Comparison of ENCODE assay signal across 30 mouse cellular contexts in genomic region chr12:95488371-95488770, GRCm38 (mm10).
DNase-seq lines count a peak whose midpoint lies in the region; ATAC-seq and TF ChIP-seq lines count a peak whose summit lies in the region.
"Had no signal": no experiment of that assay in that cellular context is flagged by ENCODE, and none has a peak within 500 bp of the region (broad histone marks: within the 10 kb centered on the region; RNA-seq: fewer than 3 reads in every experiment).

No protein-coding gene starts in this region.

- no peak for TF ChIP-seq EP300 in heart, adult 2 months (IDR thresholded peaks at IDR 0.05; ENCODE audit: insufficient read depth, low read depth, low read length)

- H3K27ac ChIP-seq in heart, adult 2 months: no peak overlapping the region
- H3K27ac ChIP-seq: embryonic facial prominence, embryonic 12.5 days; embryonic facial prominence, embryonic 15.5 days; heart, embryonic 10.5 days; heart, embryonic 13.5 days; hindbrain, embryonic 14.5 days; hindbrain, postnatal 0 days had no signal

- H3K27me3 ChIP-seq in heart, adult 2 months (ENCODE audit: control insufficient read depth, insufficient read depth, low read length): no peaks in the 10 kb centered on the region
- H3K27me3 ChIP-seq: embryonic facial prominence, embryonic 12.5 days; embryonic facial prominence, embryonic 15.5 days; heart, embryonic 13.5 days had no signal

- TF ChIP-seq POLR2A in heart, adult 2 months (IDR thresholded peaks at IDR 0.05; ENCODE audit: insufficient read depth, low read depth, low read length): no peak

- H3K9ac ChIP-seq in heart, adult 2 months (ENCODE audit: low read depth, low read length): no peak overlapping the region
- H3K9ac ChIP-seq: embryonic facial prominence, embryonic 12.5 days; embryonic facial prominence, embryonic 15.5 days; forebrain, postnatal 0 days; heart, embryonic 13.5 days; hindbrain, embryonic 14.5 days had no signal

- no peak overlapping the region for H3K4me3 ChIP-seq in heart, adult 2 months
- H3K4me3 ChIP-seq: embryonic facial prominence, embryonic 12.5 days; embryonic facial prominence, embryonic 15.5 days; erythroblast, embryonic 14.5 days; heart, embryonic 10.5 days; heart, embryonic 13.5 days had no signal

- WGBS in heart, adult 2 months: 46% methylated on average over 3 of the region's 3 CpGs

- no peaks in the 10 kb centered on the region for H3K4me1 ChIP-seq in heart, adult 2 months (ENCODE audit: control insufficient read depth, insufficient read depth, low read length)
- H3K4me1 ChIP-seq: embryonic facial prominence, embryonic 12.5 days; embryonic facial prominence, embryonic 15.5 days; heart, embryonic 10.5 days; heart, embryonic 13.5 days had no signal

- no peaks in the 10 kb centered on the region for H3K36me3 ChIP-seq in heart, adult 2 months (ENCODE audit: control insufficient read depth, insufficient read depth, low read length)
- H3K36me3 ChIP-seq: embryonic facial prominence, embryonic 12.5 days; embryonic facial prominence, embryonic 15.5 days; heart, embryonic 10.5 days; heart, embryonic 13.5 days had no signal

- peak; percentile 19 for DNase-seq in heart, adult 8-10 months (ENCODE audit: low spot score)
- no peak for DNase-seq in heart, adult 2 months
- peak; percentile 91 for DNase-seq in Muller cell, postnatal 12 days (ENCODE audit: inconsistent ontology term)
- DNase-seq in fibroblast of lung, adult 2 months (ENCODE audit: low read depth): peak; percentile 47
- no peak for DNase-seq in left cerebral cortex, postnatal 10 days (ENCODE audit: extremely low spot score in 1 of 2, low spot score in 2 of 2)
- no peak for DNase-seq in gastrocnemius, adult 8-10 months (ENCODE audit: low spot score in 2 of 2)
- DNase-seq: adrenal gland, postnatal 10 days; adrenal gland, postnatal 36 days; cerebellum, adult 11 months; cerebellum, adult 2 months; cerebellum, adult 9-11 months; cerebellum, postnatal 25 days; forebrain, postnatal 0 days; gastrocnemius, postnatal 14 days; heart, adult 11 months; heart, postnatal 14 days; heart, postnatal 4 days had no signal

- ATAC-seq in erythroid progenitor cell, adult 5-6 weeks (replicated peaks; ENCODE audit: low FRiP score, poor library complexity, severe bottlenecking): no peak
- ATAC-seq: activated CD4-positive, CD25-positive, alpha-beta regulatory T cell, adult 4 months; CD4-positive, CD25-positive, alpha-beta regulatory T cell, adult 4 months; forebrain, embryonic 14.5 days; forebrain, postnatal 0 days; hindbrain, postnatal 0 days; inflammation-experienced regulatory T-cells, adult 6 months; intestine, embryonic 16.5 days had no signal

- no peak for TF ChIP-seq CTCF in heart, adult 2 months (IDR thresholded peaks at IDR 0.05)

- intact Hi-C loops in heart, adult 2 months (cut with DNase I): no loop called here
- intact Hi-C loops in left cerebral cortex, postnatal 10 days (cut with DNase I): no loop called here

- no peaks in the 10 kb centered on the region for H3K79me2 ChIP-seq in heart, adult 2 months (replicated peaks; ENCODE audit: control insufficient read depth, insufficient read depth, low read length)

Comparison
In these comparisons a context has a peak if more than half of its experiments do, and no peak if none do; other contexts are left out.
1. DNase-seq: peak in heart, adult 8-10 months (single experiment), Muller cell, postnatal 12 days (single experiment) and fibroblast of lung, adult 2 months (single experiment); none in heart, adult 2 months (0 of 2), left cerebral cortex, postnatal 10 days (0 of 2) and gastrocnemius, adult 8-10 months (0 of 2).